Mouse (Mus musculus) left cerebral cortex, adult 2 months (tissue): ENCODE measurements around the gene 1700016K19Rik. TPM values are rescaled to one million over a fixed set of nuclear protein-coding genes. Genes with fewer than 3 reads are reported as not detected.

Source experiments
- DNase-seq, 2 experiments: peaks; one replicate each; pipeline ENCODE4 v3.0.0; 2021 to 2022; ENCODE audit warnings: low spot score in 2 of 2, mixed read lengths in 1 of 2; ENCODE audit errors: extremely low spot score in 1 of 2
- H3K27ac ChIP-seq: fragments of 200-600 bp; 2 replicates; pipeline ENCODE4 v1.8.1; 2022
- H3K4me3 ChIP-seq: fragments of 200-600 bp; 2 replicates; pipeline ENCODE4 v1.8.1; 2022
- CTCF ChIP-seq: fragments of 200-600 bp; IDR thresholded peaks from 2 replicates; pipeline ENCODE4 v1.8.1; 2022; ENCODE audit warnings: antibody characterized with exemption, mild to moderate bottlenecking, moderate library complexity
- intact Hi-C: fragments of 180-260 bp; cut with DNase I; formaldehyde crosslinking; loops from one replicate; pipeline ENCODE4 v1.15.1; 2025
- long read RNA-seq, 2 experiments: library from polyadenylated mRNA; stranded (forward); transcript quantifications; one replicate each; pipeline ENCODE4 v2.0.0; 2021; ENCODE audit warnings: borderline mapping rate in 2 of 2
- total RNA-seq, 2 experiments: library from RNA; stranded (reverse); gene quantifications; 2 replicates each; pipeline ENCODE4 v1.2.3; 2021

Gene 1700016K19Rik
- 1 to 10 TPM; 2.7 to 3.9 TPM for total RNA-seq
- long read RNA-seq, experiment 1, partial matches to known transcripts, result 0 of 1 reads
- long read RNA-seq, experiment 1, other reads (novel, unspliced or antisense), result 0 of 1 reads
- long read RNA-seq, experiment 2, partial matches to known transcripts, result 0 of 1 reads
- long read RNA-seq, experiment 2, other reads (novel, unspliced or antisense), result 1 of 1 reads

- intact Hi-C loops, result loop anchor here (10.0 kb wide), 1 partner anchor 165 kb away; no protein-coding TSS in a partner anchor
- peak; percentile 80 to 83 for DNase-seq
- Histone ChIP-seq H3K4me3 (peak within 1 kb of the TSS; percentile 58), H3K27ac (0 out of 2 replicates have a peak within 1 kb of the TSS, but pooled peaks have one; percentile 17)
- TF ChIP-seq CTCF, result peak; percentile 67
These were observed at the start of gene 1700016K19Rik for GRCm38 (mm10) chr11:75999440-76000155. 1700016K19Rik (plus strand) TSS chr11:75999912.

DNA sequence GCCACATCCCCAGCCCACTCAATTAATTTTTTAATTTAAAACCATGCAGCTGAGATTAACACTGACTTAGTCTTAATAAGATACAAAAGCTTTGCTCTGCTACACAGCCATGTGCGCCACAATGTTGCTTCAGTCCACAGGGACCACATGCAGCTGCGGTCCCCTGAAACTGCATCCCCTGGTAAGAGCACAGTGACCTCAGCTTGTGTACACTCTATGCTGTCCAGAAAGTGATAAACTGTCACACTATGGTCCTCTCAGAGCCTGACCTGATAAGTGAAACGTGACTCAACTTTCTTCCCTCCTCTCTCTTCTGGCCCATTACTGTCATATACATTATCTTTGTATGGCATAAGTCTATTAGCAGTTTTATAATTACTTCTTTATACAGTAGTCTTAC, 49.3 kb upstream of the 1700016K19Rik start:
- TF ChIP-seq CTCF, result no peak
- Histone ChIP-seq H3K4me3 (no peak overlapping the region), H3K27ac (no peak overlapping the region)
- no peak for DNase-seq
- intact Hi-C loops, result no loop called here

DNA sequence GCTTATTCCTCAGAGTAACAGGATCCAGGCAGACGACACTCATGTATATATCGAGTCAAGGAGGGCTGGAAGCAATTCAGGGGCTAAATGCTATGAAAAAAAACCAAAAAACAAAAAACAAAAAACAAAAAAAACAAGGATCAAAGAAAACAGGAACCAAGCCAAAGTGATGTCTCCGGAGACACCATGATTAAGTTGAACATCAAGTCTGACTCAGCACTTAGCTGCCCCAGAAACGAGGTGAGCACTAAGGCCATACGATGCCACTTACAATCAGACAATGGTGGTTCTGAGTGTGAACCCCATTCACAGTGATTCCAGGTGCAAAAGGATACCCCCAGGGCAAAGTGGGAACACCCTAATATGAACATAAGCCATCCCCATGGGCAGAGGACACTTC, 47.8 kb upstream of the 1700016K19Rik start:
- no peak overlapping the region for H3K27ac ChIP-seq
- intact Hi-C loops, result no loop called here
- DNase-seq, result no peak
- TF ChIP-seq CTCF, result no peak
- H3K4me3 ChIP-seq, result no peak overlapping the region

- intact Hi-C loops, result no loop called here
- no peak for TF ChIP-seq CTCF
- H3K27ac ChIP-seq, result no peak overlapping the region
- DNase-seq, result no peak
- no peak overlapping the region for H3K4me3 ChIP-seq
These were observed 44.8 kb upstream of the 1700016K19Rik start for GRCm38 (mm10) chr11:75954896-75955295.

GRCm38 (mm10) chr11:75956651-75957050, 43.1 kb upstream of the 1700016K19Rik start:
- no peak for TF ChIP-seq CTCF
- Histone ChIP-seq H3K4me3 (no peak overlapping the region), H3K27ac (no peak overlapping the region)
- intact Hi-C loops, result no loop called here
- no peak for DNase-seq

- DNase-seq, result no peak
- Histone ChIP-seq H3K4me3 (no peak overlapping the region), H3K27ac (no peak overlapping the region)
- no peak for TF ChIP-seq CTCF
- intact Hi-C loops, result no loop called here
These were observed 42.4 kb upstream of the 1700016K19Rik start for GRCm38 (mm10) chr11:75957124-75957832.

- no peak overlapping the region for H3K4me3 ChIP-seq
- intact Hi-C loops, result no loop called here
- no peak for TF ChIP-seq CTCF
These were observed 37.9 kb upstream of the 1700016K19Rik start for GRCm38 (mm10) chr11:75961782-75962181.

GRCm38 (mm10) chr11:75963730-75964475, 35.8 kb upstream of the 1700016K19Rik start:
- H3K4me3 ChIP-seq, result no peak overlapping the region
- no peak overlapping the region for H3K27ac ChIP-seq
- intact Hi-C loops, result no loop called here
- no peak for DNase-seq
- TF ChIP-seq CTCF, result no peak

More at GRCm38 (mm10) chr11:75961782-75962181, 37.9 kb upstream of the 1700016K19Rik start:
- H3K27ac ChIP-seq, result no peak overlapping the region
- DNase-seq, result no peak

DNA sequence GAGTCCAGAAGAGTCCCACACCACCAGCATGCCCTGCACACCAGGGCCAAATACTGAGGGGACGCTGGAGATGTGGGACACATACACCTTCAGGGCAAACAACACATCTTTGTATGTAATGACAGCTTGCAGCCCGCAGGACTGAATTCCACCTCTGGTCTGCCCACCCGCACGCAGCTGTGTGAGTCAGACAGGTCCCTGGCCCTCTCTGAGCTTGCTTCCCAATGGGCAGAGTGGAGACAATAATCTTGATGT, 35.3 kb upstream of the 1700016K19Rik start:
- intact Hi-C loops, result no loop called here
- no peak overlapping the region for H3K4me3 ChIP-seq
- TF ChIP-seq CTCF, result no peak
- H3K27ac ChIP-seq, result no peak overlapping the region
- DNase-seq, result no peak

DNA sequence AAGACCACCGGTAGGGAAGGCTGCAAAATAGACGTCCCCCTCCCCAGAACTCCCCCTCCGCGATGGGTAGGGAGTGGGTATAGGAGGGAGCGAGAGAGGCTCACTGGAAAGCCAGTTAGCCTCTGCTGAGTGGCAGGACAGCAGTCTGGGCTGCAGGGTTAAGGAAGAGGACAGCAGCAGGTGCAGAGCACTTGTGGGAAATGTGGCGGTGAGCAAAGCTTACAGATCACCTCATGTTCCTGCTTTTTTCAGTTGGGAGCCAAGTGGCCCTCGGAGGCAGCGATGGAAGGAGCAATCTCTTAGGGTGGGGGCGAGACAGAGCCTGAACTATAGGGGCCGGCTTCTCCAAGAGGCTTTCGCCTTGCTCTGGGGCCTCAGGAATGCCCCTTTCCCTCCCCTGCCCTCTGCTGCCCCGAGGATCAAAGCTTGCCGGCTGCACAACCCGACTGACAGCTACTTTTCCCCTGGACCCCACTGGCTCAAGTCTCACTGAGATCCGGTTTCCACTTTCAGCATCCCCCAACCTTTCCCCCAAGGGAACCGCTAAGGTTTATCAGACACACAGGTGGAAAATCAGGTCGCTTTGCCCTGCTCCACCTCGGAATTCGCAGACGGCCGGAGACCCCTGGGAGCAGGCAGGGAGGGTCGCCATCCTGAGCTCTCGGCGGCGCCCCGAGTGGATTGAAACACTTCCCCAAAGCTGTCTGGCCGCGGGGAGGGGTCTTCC, 33.9 kb upstream of the 1700016K19Rik start:
- Histone ChIP-seq H3K4me3 (peak overlapping the region; percentile 51), H3K27ac (no peak overlapping the region)
- DNase-seq, result no peak
- no peak for TF ChIP-seq CTCF
- intact Hi-C loops, result loop anchor here (2.0 kb wide), 2 partner anchors 51 to 183 kb away; no protein-coding TSS in a partner anchor
